Mouse (Mus musculus) neural tube, embryonic 11.5 days (tissue): ENCODE measurements around the gene Serpini2. TPM values are rescaled to one million over a fixed set of nuclear protein-coding genes. Genes with fewer than 3 reads are reported as not detected.
A peak's percentile ranks its signal among the peaks of the same experiment; 100 is the strongest.

Experiments
- ATAC-seq: fragments of 200-750 bp; cut with Nextera tagmentation; 2 replicates; pipeline ENCODE4 v1.8.0; 2017; ENCODE audit warnings: moderate number of reproducible peaks, mild to moderate bottlenecking, moderate TSS enrichment, moderate library complexity; ENCODE audit not compliant: insufficient read depth, low FRiP score, low TSS enrichment
- DNase-seq: peaks from one replicate; pipeline ENCODE4 v3.0.0-alpha.2; 2015; ENCODE audit warnings: low spot score
- H3K27ac ChIP-seq: fragments of 300-500 bp; sonication (generic); 2 replicates; pipeline ENCODE4 v1.5.1; 2014; ENCODE audit warnings: low read depth, mild to moderate bottlenecking, low read length
- H3K27me3 ChIP-seq: fragments of 300-500 bp; sonication (generic); 2 replicates; pipeline ENCODE4 v1.6.1; 2014; ENCODE audit warnings: mild to moderate bottlenecking, low read length, mixed read lengths; ENCODE audit not compliant: control insufficient read depth, insufficient read depth
- H3K36me3 ChIP-seq: fragments of 300-500 bp; sonication (generic); 2 replicates; pipeline ENCODE4 v1.6.1; 2014; ENCODE audit warnings: mild to moderate bottlenecking, low read length, moderate library complexity, mixed read lengths; ENCODE audit not compliant: control insufficient read depth, insufficient read depth
- H3K4me1 ChIP-seq: fragments of 300-500 bp; sonication (generic); 2 replicates; pipeline ENCODE4 v1.6.1; 2014; ENCODE audit warnings: low read length, mixed read lengths; ENCODE audit not compliant: control insufficient read depth, insufficient read depth
- H3K4me2 ChIP-seq: fragments of 300-500 bp; sonication (generic); 2 replicates; pipeline ENCODE4 v1.6.1; 2014; ENCODE audit warnings: low read depth, mild to moderate bottlenecking, moderate library complexity
- H3K4me3 ChIP-seq: fragments of 300-500 bp; sonication (generic); 2 replicates; pipeline ENCODE4 v1.5.1; 2014; ENCODE audit warnings: low read depth, low read length
- H3K9ac ChIP-seq: fragments of 300-500 bp; sonication (generic); 2 replicates; pipeline ENCODE4 v1.6.1; 2014; ENCODE audit warnings: mild to moderate bottlenecking, low read length
- H3K9me3 ChIP-seq: fragments of 300-500 bp; sonication (generic); 2 replicates; pipeline ENCODE4 v1.6.1; 2016; ENCODE audit warnings: low read length; ENCODE audit not compliant: control insufficient read depth
- WGBS: fragments of 180-500 bp; shearing (Covaris S2); extraction: QIAGEN DNeasy Blood & Tissue Kit; methylation state at CpG from one replicate; pipeline ENCODE4 v1.1.7; 2014; 5-methylcytosine and 5-hydroxymethylcytosine counted together
- polyA plus RNA-seq: library from polyadenylated mRNA; unstranded; fragments of >200 nt; fragmentation: Nextera tagmentation; extraction: Ambion mirVana; gene quantifications from 2 replicates; pipeline ENCODE4 v1.2.1, GENCODE M21; 2014

Serpini2 gene
- polyA plus RNA-seq, 1 experiment from 2014 or later, result not detected

DNA sequence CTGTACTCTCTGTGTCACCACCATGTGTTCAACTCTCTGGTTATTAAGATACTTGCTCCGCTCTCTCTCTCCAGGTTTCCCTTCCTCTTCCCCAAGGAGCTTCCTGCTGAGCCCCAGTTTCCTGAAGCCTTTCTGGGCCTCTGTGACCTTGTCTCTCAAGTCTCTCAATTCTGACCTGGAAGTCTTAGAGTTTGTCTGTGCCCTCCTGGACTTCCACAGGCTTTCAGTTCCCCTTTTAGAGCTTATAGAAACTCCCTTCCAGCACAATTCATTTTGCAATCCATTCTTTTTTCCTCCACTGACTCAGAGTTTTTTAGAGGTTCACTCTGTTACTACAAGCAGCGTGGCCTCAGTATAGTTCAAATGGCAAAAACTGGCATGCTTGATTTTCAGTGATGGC, 23.4 kb upstream of the Serpini2 start:
- H3K36me3 ChIP-seq, result no peaks in the 10 kb centered on the region
- WGBS, result 94% methylated on average over 2 of the region's 2 CpGs
- no peak overlapping the region for H3K27ac ChIP-seq
- no peaks in the 10 kb centered on the region for H3K4me1 ChIP-seq
- H3K9ac ChIP-seq, result no peak overlapping the region
- no peaks in the 10 kb centered on the region for H3K27me3 ChIP-seq
- DNase-seq, result no peak
- no peak overlapping the region for H3K4me3 ChIP-seq
- H3K4me2 ChIP-seq, result no peak overlapping the region
- ATAC-seq, result no peak
- no peaks in the 10 kb centered on the region for H3K9me3 ChIP-seq

DNA sequence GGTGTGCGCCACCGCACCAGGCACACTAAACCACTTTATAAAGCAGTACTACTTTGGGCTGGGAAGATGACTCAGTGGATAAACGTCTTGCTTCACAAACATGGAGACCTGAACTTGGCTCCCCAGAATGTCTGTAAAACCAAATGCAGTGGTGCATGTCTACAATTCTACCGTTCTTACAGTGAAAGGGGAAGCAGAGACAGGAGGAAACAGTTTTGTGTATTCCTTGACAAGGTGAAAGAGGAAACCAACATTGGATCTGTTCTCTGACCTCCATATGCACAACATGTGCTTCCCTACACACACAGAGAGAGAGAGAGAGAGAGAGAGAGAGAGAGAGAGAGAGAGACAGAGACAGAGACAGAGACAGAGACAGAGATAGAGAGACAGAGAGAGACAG, 7.6 kb upstream of the Serpini2 start:
- DNase-seq (no peak), ATAC-seq (no peak)
- Histone ChIP-seq H3K27ac (no peak overlapping the region), H3K4me2 (no peak overlapping the region), H3K4me1 (no peaks in the 10 kb centered on the region), H3K36me3 (no peaks in the 10 kb centered on the region), H3K9ac (no peak overlapping the region), H3K9me3 (no peaks in the 10 kb centered on the region), H3K27me3 (no peaks in the 10 kb centered on the region), H3K4me3 (no peak overlapping the region)
- 89% methylated on average over 4 of the region's 4 CpGs for WGBS

DNA sequence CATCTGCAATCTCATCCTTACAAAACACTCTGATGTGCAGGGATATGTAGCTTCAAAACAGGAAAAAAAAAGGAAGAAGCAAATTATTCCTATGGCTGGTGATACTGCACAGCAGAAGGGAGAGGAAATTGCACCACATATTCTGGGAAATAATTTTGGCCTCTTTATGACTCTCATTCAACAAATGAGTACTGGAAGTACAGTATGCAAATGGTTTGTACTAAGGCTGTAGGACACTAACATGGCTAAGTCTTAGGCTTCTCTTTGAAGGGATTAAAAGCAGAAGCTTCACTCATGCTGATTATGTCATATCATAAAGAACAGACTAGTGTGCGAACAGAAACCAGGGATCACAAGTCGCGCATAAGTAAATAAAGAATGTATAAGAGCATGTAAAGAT, 6.6 kb upstream of the Serpini2 start:
- Histone ChIP-seq H3K4me2 (no peak overlapping the region), H3K36me3 (no peaks in the 10 kb centered on the region), H3K4me3 (no peak overlapping the region), H3K27ac (no peak overlapping the region), H3K9me3 (no peaks in the 10 kb centered on the region), H3K9ac (no peak overlapping the region), H3K4me1 (no peaks in the 10 kb centered on the region), H3K27me3 (no peaks in the 10 kb centered on the region)
- DNase-seq (no peak), ATAC-seq (no peak)
- 89% methylated on average over 3 of the region's 3 CpGs for WGBS

DNA sequence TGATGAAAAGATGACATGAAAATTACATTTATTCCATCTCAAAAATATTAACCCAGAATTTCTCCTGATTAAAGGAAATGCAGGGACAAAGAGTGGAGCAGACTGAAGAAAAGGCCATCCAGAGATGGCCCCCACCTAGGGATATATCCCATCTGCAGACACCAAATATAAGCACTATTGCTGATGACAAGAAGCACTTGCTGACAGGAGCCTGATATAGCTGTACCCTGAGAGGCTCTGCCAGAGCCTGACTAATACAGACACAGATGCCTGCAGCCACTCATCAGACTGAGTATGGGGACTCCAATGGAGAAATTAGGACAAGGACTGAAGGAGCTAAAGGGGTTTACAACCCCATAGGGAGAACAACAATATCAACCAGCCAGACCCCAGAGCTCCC, 5.2 kb upstream of the Serpini2 start:
- no peaks in the 10 kb centered on the region for H3K27me3 ChIP-seq
- no peak overlapping the region for H3K4me3 ChIP-seq
- H3K36me3 ChIP-seq, result no peaks in the 10 kb centered on the region
- no peaks in the 10 kb centered on the region for H3K4me1 ChIP-seq
- no peak overlapping the region for H3K9ac ChIP-seq
- no peaks in the 10 kb centered on the region for H3K9me3 ChIP-seq
- no peak overlapping the region for H3K4me2 ChIP-seq
- no peak overlapping the region for H3K27ac ChIP-seq
- no peak for ATAC-seq
- DNase-seq, result no peak

DNA sequence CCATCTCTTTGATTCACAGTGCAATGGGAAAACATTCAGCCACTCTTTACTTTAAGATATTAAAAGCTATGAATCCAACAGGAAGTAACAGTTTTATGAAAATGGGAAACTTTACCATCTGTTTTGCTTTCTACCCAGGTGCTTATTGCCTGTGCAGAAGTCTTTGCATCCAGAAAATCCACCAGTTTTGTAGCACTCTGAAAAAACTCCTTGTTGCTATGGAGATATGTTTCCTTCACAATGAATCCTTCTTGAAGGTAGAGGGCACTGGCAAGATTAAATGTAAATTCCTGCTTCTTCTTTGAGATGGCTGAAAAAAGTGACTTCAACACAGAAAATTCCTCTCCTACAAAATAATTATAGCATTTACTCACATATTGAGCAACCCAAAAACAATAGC, 10.5 kb downstream of the Serpini2 start:
- DNase-seq, result no peak
- H3K36me3 ChIP-seq, result no peaks in the 10 kb centered on the region

DNA sequence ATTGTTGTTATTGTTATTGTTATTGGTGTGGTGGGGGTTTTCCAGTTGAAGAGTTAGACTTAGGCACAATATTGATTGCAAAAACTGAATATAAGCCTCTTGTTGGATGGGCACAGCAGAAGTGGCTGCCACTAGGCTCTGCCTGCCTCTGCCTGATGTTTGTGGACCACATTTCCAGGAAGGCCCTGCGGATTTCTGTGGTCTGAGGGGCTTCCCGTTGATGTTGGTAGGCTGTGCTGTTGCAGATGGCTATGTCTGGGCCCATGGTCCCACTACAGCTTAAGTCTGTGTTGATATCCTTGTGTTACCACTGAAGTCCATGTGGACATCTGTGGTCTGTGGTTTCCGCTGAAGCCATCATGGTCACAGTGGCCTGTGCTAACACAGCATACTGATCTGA, 50.2 kb downstream of the Serpini2 start:
- DNase-seq (no peak), ATAC-seq (no peak)
- H3K4me3 ChIP-seq, result no peak overlapping the region
- WGBS, result 68% methylated on average over 3 of the region's 3 CpGs
- no peaks in the 10 kb centered on the region for H3K27me3 ChIP-seq
- H3K4me1 ChIP-seq, result no peaks in the 10 kb centered on the region
- H3K27ac ChIP-seq, result no peak overlapping the region
- H3K4me2 ChIP-seq, result no peak overlapping the region
- H3K9ac ChIP-seq, result no peak overlapping the region
- no peaks in the 10 kb centered on the region for H3K36me3 ChIP-seq
- H3K9me3 ChIP-seq, result no peaks in the 10 kb centered on the region

More for the DNA sequence above, 10.5 kb downstream of the Serpini2 start:
- H3K27ac ChIP-seq, result no peak overlapping the region
- H3K27me3 ChIP-seq, result no peaks in the 10 kb centered on the region
- no peak overlapping the region for H3K4me3 ChIP-seq
- H3K9ac ChIP-seq, result no peak overlapping the region
- no peak for ATAC-seq
- H3K4me1 ChIP-seq, result no peaks in the 10 kb centered on the region
- H3K9me3 ChIP-seq, result no peaks in the 10 kb centered on the region
- no peak overlapping the region for H3K4me2 ChIP-seq

DNA sequence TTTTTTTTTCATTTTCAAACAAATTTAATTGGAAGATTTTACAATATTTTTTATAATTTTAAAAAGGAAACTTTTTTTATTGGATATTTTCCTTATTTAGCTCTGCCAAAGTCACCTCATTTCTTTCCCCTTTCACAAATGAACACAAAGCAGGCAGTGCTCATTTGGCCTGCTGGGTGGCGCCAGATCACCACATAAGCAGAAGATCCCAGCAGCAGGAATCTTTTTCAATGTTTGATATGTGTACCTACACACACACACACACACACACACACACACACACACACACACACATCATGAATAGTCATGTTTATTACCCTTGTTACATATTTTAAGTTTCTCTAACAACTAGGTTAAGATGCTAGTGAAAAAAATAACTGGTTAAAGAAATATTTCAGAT, 50.7 kb downstream of the Serpini2 start:
- ATAC-seq, result 0 out of 2 replicates have a peak, but pooled peaks have one; percentile 58
- no peaks in the 10 kb centered on the region for H3K36me3 ChIP-seq
- H3K4me3 ChIP-seq, result no peak overlapping the region
- no peak overlapping the region for H3K27ac ChIP-seq
- H3K27me3 ChIP-seq, result no peaks in the 10 kb centered on the region
- DNase-seq, result peak; percentile 56
- H3K4me2 ChIP-seq, result no peak overlapping the region
- 5% methylated on average over 1 of the region's 1 CpGs for WGBS
- H3K4me1 ChIP-seq, result no peaks in the 10 kb centered on the region
- H3K9me3 ChIP-seq, result no peaks in the 10 kb centered on the region
- H3K9ac ChIP-seq, result no peak overlapping the region

DNA sequence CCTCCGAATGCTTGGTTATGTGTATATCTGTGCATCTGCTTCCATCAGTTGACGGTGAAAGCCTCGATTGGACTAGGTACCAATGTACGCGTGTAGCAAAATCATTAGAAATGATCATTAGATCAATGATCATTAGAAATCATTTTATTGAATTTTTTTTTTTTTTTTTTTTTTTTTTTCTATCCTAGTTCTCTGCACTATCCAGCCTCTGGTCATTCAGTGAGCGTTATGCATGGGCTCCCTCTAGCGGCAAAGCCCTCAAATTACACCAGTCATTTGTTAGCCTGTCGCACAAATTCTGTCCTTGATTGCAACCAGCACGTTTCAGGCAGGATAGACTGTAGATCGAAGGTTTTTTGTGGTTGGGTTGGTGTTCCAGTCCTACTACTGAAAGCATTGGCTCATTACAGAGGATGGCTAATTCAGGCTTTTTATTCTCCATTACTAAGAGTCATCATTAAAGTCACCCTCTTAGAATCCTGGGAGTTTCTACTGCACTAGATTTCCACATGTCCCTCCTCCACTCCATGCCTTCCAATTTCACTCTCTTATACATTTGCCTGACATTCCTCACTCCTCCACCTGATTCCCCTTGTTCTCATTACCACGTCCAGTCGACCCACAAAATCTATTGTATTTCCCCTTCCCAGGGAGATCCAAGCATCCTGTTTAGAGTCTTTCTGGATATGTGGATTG, 66.9 kb downstream of the Serpini2 start:
- Histone ChIP-seq H3K9ac (no peak overlapping the region), H3K27me3 (no peaks in the 10 kb centered on the region), H3K36me3 (no peaks in the 10 kb centered on the region), H3K9me3 (no peaks in the 10 kb centered on the region), H3K4me1 (no peaks in the 10 kb centered on the region), H3K4me2 (no peak overlapping the region), H3K4me3 (no peak overlapping the region), H3K27ac (no peak overlapping the region)
- ATAC-seq (peak; percentile 45; the same call in 1 of the 2 replicates), DNase-seq (peak; percentile 29)
- WGBS, result 37% methylated on average over 12 of the region's 12 CpGs
